Mouse (Mus musculus) right cerebral cortex, adult 2 months (tissue): ENCODE measurements around the gene Wdtc1.
A peak's percentile ranks its signal among the peaks of the same experiment; 100 is the strongest.

Experiments
- DNase-seq, 2 experiments: peaks; one replicate each; pipeline ENCODE4 v3.0.0; 2021 to 2022; ENCODE audit warnings: low spot score in 2 of 2

The Wdtc1 gene

GRCm38 (mm10) chr4:133282656-133283055, 70.6 kb downstream of the Wdtc1 start:
- no peak for DNase-seq

DNA sequence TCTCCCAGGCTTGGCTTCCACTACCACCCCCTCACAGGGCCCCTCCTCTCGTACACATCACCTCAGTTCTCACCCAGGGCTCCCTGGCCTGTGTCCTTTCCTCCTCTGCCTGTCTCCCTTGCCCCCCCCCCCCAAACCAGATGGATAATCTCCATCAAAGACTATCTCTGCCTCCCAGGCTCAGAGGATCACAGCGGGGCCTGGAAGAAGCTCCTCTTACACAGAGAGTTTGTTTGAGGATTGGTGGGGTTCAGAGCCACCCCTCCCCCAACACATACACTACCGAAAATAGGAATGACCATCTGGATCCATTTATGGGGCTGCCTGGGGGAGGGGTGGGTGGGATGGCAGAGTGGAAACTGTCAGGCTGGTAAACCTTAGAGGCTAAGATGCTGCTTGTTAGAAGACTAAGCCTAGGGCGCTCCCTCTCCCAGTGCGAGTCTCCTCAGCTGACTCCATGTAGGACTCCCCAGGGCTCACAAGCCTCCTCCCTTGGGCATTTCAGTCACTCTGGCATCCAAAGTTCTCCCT, 71.3 kb downstream of the Wdtc1 start:
- no peak for DNase-seq

- DNase-seq: no peak
Measured at GRCm38 (mm10) chr4:133281513-133281912, 71.8 kb downstream of the Wdtc1 start.

- no peak for DNase-seq
Measured at GRCm38 (mm10) chr4:133278482-133278881, 74.8 kb downstream of the Wdtc1 start.

- no peak for DNase-seq
Measured at GRCm38 (mm10) chr4:133278067-133278466, 75.2 kb downstream of the Wdtc1 start.

DNA sequence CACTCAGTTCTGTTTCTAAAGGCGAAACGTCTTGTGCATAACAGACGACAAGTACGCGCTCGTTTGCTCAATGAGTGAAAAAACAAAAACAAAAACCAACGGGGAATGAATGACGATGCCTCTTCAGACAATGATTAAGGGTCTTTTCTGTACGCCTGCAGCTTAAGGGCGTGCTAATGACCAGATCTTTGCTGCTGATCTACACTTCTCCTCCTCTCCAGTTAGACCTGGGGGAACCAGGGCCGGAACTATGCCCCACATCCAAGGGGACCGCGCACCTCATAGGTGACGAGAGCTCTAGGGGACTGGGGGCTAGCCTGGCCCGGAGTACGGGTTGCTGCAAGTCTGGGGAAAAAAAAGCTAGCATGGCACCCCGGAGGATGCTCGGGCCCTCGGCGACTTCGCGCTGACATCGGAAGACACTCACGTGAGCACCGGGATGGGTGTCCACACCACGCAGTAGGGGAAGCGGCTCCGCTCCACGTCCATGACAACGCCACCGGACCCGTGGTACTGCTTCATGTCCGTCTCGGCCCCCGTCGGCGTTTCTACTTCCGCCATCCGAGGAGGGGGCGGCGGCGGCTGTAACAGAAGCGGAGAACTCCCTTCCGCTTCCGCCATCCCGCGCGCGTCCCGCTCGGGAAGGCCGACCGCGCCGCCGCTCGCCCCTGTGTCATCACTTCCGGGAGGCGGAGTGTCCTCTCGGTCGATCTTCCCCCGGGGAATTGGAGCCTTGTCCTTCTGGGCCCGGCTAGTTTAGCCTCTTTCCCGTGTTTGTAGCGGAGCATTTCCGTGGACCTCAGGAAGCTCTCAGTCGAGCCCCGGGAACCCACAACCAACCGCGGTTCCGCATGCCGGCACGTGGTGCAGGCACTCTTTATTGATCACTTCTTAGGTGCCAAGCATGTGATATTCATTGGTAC, 75.9 kb downstream of the Wdtc1 start, which contains the start of gene Tmem222:
TSS of gene Tmem222 (minus strand) at position 689 of the 923 bp plus-strand sequence.
- DNase-seq: peak; percentile 95 to 98

DNA sequence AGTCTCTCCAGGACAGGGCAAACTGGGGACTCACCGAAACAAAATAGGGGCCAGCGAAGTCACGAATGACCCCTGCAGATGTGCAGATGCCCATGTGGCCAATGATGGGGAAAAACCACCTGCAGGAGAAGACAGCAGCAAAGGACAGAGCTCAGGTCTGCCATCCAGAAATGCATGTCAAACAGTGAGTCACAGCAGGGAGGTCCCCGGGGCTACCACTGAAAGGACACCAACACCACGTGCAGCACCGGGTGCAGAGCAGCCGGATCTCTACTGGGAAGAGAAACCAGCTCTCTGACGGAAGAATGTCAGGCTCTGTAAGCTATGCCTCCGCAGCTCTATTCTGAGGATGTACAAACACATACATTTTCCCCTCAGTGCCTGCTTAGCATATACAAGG, 82.4 kb downstream of the Wdtc1 start:
- no peak for DNase-seq

DNA sequence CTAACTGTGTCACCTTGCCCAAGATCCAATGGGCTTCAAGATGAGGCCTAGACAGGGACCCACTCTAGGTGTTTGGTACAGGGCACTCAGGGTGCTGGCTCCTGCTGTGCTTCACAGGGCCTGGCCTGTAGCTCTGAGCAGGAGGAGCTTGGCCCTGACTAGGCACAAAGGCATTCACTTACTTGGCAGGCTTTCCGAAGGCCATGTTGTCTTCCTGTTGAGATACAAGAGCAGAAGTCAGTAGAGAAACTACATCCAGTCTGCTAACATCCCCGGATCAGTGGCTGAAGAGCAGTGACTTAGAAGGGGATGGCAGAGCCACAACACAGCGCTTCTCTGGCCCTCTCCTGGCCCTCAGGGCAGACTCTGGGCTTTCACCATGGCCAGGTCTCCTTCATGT, 83.7 kb downstream of the Wdtc1 start:
- no peak for DNase-seq

DNA sequence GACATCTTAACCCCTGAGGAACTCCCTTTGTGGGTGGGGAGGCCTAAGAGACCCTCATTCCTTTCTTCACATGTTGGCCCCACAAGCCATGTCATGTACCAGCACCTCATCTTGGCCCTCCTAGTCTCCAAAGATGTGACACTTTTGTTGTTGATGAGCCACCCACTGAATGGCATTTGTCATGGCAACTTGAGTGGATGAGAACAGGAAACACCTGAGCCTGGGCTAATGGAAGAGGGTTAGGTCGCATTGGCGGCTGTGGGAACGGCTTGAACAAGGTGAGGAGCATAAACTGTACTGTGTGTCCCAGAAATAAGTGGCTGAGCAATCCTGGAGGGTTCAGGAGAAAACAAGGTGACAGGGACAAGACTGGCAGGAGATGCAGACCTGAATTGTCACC, 84.3 kb downstream of the Wdtc1 start:
- no peak for DNase-seq

DNA sequence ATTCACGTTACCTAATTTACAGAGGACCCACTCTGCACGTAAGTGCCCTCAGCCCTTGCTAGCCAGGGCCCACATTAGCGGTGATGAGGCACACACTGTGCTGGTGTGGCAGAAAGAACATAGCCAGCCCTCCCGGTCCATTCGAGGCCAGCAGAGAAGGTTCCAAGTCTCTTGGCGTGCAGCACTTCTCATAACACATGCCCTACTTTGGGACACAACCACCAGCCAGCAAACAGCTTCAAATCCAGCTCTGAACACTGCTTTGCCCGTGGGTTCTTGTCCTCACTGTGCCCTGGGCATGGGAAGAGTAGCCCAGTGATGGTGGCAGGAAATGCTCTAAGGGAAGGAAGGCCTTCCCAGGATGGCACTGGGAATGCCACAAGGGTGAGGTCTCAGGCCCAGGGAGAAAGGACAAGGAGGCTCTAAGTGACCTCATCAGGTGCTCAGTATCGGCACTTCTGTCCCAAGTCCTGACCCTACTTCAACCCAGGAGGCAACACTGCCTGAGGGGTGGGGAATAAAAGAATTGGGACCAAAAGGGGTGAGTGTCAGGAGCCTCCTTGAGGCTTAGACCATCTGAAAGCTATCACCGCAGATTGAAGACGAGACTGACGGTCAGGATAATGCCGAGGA, 86.9 kb downstream of the Wdtc1 start:
- DNase-seq: no peak

- no peak for DNase-seq
Measured at GRCm38 (mm10) chr4:133265759-133266158, 87.5 kb downstream of the Wdtc1 start.

DNA sequence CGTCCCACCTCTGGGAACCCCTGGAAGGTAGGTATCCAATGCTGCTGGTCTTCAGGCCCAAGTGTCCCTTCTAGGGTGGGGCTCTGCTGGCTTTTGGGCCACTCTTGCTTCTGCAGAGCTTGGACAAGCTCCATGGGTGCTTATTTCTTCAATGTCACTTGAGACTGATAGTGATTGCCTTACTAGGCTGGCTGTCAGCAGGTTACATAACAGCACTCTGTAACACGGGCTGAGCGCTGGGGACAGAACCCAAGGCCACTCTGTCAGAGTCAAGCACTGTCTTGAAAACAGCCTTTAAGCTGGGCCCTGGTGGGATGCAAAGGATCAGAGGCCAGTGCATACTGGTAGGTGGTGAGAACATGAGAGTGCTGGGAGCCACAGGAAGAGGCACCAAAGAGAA, 88.0 kb downstream of the Wdtc1 start:
- DNase-seq: no peak

GRCm38 (mm10) chr4:133264559-133264958, 88.7 kb downstream of the Wdtc1 start:
- no peak for DNase-seq

DNA sequence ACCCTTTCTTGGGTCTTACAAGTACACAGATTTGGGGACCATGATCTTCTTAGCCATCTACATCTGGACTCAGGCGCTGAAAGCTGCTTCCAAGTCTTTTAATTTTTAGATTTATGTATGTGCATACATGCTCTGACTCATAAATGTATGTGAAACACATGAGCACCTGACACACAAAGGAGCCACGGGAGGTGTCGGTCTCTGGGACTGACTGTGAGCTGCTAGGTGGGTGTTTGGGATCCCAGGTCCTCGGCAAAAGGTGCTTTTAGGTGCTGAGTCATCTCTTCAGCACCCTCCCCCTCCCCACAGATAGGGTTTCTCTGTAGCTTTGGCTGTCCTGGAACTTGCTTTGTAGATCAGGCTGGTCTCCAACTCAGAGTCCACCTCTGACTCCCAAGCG, 89.5 kb downstream of the Wdtc1 start:
- DNase-seq: no peak

- no peak for DNase-seq
Measured at GRCm38 (mm10) chr4:133262882-133263281, 90.4 kb downstream of the Wdtc1 start, which contains the start of gene Sytl1. Gene Sytl1, minus strand, starts transcription at chr4:133263113.

DNA sequence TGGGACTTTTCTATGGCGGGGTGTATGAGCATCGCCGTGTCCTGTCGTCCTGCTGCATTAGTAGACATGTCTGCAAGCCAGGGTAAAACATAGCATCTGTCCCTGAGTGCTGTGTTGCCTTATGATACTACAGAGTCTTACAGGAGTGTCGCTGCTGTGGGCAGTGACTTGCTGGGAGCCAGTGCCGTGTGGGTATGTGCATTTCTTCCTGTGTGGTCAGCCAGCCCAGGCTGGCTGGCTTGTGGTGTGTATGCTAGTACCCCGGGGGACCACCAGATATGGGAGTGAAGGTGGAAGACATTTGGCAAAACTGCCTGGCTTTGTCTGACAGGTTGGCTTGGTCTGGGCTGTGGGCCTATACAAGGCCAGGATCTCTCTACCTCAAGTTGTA, 90.9 kb downstream of the Wdtc1 start:
- DNase-seq: no peak

DNA sequence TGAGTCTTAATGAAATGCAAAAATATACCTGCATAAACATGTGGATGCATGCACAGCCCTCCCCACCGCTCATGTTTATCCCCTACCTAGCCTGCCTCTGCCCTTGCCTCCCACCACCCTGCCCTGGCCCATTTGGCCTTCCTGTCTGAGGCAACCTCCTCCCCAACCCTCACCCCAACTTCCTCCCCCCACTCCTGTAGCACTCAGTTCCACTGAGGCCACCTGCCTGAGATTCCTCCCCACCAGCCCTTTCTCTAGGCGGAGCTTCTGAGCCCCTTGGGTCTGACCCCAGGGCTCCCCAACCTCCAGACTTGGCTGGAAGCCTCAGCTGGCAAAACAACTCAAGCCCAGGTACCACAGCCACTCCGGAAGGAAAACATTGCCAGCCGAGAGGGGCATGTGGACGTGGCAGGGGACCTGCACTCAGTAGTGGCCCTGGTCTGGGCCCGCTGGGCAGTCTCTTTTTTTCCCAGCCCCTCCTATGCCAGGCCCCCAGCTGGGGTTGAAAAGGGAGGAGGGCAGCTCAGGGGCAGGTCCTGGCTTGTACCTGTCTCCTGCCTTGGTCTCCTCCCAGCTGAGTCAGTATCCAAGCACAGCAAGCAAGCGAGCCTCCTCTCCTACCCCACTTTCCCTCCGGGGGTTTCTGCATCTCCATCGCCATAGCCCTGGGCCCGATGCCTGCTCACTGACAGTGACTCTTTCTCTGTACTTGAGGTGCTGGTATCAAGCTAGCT, 91.5 kb downstream of the Wdtc1 start:
- no peak for DNase-seq

DNA sequence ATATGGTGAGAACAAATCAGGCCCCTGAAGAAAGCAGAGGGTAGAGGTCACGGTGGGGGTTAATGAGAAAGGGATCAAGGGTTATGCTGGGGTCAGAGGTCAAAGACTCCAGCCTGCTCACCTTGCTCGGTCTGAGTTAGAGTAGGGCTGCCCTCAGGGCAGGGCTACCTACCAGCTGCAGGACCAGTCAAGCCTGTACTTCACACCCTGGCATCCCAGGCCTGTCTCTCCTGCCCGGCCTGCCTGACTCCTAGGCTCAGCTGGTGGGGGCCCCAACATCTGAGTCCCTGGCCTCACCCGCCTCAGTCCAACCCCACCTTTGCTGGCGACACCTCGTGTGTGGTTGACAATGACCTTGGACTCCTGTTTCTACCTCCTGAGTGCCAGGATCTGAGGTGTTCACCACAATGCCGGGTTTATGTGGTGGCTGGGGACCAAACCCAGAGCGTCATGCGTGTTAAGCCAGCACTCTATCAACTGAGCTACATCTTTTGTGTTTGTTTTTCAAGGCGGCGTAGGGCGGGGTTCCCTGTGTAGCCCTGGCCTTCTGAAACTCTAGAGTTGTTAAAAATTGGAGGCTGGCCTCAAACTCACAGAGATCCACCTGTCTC, 95.4 kb downstream of the Wdtc1 start:
- no peak for DNase-seq

DNA sequence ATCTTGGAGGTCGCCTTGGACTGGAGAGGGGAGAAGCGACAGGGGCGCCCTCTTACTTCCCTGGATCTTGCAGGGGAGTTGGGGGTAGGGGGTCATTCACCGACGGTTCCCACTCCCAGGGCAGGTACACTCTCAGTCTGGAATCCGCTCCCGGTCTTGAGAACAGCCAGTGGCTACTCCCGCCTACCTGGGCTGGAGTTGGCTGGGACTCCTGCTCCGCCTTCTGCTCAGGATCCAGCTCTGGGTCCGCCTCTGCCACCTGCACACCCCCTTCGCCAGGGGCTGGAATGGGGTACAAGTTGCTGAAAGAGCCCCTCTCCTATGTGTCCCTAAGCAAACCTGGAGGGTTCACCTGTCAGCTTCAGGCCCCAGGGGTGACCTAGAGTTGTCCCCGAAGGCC, 96.1 kb downstream of the Wdtc1 start:
- DNase-seq: no peak

DNA sequence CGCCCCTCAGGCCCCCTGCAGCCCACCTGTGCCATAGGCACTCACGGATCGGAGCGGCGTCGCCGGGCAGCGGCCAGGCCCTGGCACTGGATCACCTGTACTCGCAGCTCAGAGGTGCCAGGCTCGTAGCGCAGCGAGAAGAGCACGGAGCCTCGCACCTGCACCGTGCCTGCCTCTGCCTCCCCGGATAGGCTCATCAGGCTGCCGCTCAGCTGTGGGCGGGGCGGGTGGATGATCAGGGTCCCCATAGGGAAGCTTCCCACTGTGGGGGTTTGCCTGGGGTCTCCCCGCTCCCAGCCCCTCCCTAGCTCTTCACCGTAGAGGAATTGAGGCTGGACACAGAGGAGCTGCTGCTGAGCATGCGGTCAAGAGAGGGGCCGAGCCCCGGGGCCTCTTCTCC, 96.5 kb downstream of the Wdtc1 start:
- no peak for DNase-seq

- no peak for DNase-seq
Measured at GRCm38 (mm10) chr4:133255392-133255791, 97.9 kb downstream of the Wdtc1 start.

DNA sequence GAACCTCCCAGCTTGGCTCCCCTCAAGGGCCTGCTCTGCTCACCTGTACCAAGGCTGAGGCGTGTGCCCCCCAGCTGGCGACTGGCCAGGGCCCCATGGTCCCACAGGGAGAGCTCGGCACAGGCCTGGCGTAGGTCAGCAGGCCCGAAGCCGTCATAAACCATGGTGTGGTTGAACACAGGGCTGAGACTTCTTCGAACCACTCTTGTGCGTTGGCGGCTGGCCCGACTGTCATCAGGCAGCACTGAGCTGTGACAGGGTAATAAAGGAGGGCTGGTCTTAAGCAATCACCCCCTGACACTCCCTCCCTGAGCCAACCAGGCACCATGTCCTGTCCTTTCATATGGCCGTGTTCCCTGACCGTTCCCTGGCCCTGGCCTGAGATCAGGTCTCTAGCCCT, 99.9 kb downstream of the Wdtc1 start:
- no peak for DNase-seq
